In the genomic region with DNA sequence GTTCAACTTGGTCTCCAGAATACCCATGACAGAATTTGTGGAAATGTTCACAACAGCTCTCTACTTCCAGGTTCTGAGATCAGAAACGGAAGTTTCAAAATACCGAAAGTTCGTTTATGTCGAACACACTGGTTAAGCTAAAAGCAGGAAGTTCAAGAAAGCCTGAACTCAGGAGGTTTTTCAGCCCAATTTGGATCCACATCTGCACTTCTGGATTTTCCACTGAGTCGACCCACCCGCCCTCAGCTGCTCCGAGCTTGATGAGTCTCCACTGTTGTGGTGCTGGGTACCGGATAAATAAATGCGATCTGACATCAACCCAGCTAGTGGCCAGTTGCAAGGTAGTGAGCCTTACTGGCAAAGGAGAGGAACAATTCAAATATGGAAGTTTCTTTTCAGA, we compare ENCODE assay signal across 11 mouse cellular contexts. TPM values are rescaled to one million over a fixed set of nuclear protein-coding genes. Genes with fewer than 3 reads are reported as not detected.
DNase-seq lines count a peak whose midpoint lies in the region; ATAC-seq and TF ChIP-seq lines count a peak whose summit lies in the region.
"Had no signal": no experiment of that assay in that cellular context is flagged by ENCODE, and none has a peak within 500 bp of the region (broad histone marks: within the 10 kb centered on the region; RNA-seq: fewer than 3 reads in every experiment).

No protein-coding gene starts in this region.

- peak overlapping the region; percentile 22; the same call in 1 of the 2 replicates for H3K27ac ChIP-seq in embryonic facial prominence, embryonic 14.5 days (replicated peaks; ENCODE audit: low read depth, low read length)
- no peak overlapping the region for H3K27ac ChIP-seq in hindbrain, postnatal 0 days
- no peak overlapping the region for H3K27ac ChIP-seq in midbrain, embryonic 10.5 days (replicated peaks)

- H3K27me3 ChIP-seq in embryonic facial prominence, embryonic 14.5 days (replicated peaks; ENCODE audit: control insufficient read depth, insufficient read depth, low read length) = no peaks in the 10 kb centered on the region
- H3K27me3 ChIP-seq in hindbrain, postnatal 0 days (ENCODE audit: insufficient read depth, low read length) = no peaks in the 10 kb centered on the region
- no peaks in the 10 kb centered on the region for H3K27me3 ChIP-seq in midbrain, embryonic 10.5 days (ENCODE audit: low read depth, poor library complexity, severe bottlenecking)
- H3K27me3 ChIP-seq: Patski had no signal

- H3K4me1 ChIP-seq in embryonic facial prominence, embryonic 14.5 days (ENCODE audit: control insufficient read depth, insufficient read depth, low read length) = peaks cover 36% of the 10 kb centered on the region
- no peaks in the 10 kb centered on the region for H3K4me1 ChIP-seq in hindbrain, postnatal 0 days (ENCODE audit: insufficient read depth, low read length)
- peaks cover 26% of the 10 kb centered on the region for H3K4me1 ChIP-seq in midbrain, embryonic 10.5 days

- WGBS in embryonic facial prominence, embryonic 14.5 days = 67% methylated on average over 9 of the region's 9 CpGs
- WGBS in hindbrain, postnatal 0 days = 77% methylated on average over 9 of the region's 9 CpGs
- 83% methylated on average over 9 of the region's 9 CpGs for WGBS in midbrain, embryonic 10.5 days

- no peak for TF ChIP-seq CTCF in hindbrain, postnatal 0 days (IDR thresholded peaks at IDR 0.05; ENCODE audit: low read depth)

- no peak overlapping the region for H3K4me3 ChIP-seq in embryonic facial prominence, embryonic 14.5 days (ENCODE audit: low read depth, low read length)
- no peak overlapping the region for H3K4me3 ChIP-seq in hindbrain, postnatal 0 days (ENCODE audit: low read length)
- H3K4me3 ChIP-seq in midbrain, embryonic 10.5 days = no peak overlapping the region

- no peak overlapping the region for H3K9ac ChIP-seq in embryonic facial prominence, embryonic 14.5 days (ENCODE audit: low read depth, low read length)
- no peak overlapping the region for H3K9ac ChIP-seq in hindbrain, postnatal 0 days (replicated peaks; ENCODE audit: low read length)

- no peaks in the 10 kb centered on the region for H3K9me3 ChIP-seq in embryonic facial prominence, embryonic 14.5 days (ENCODE audit: control insufficient read depth, low read length)
- H3K9me3 ChIP-seq in hindbrain, postnatal 0 days (ENCODE audit: low read length) = no peaks in the 10 kb centered on the region
- no peaks in the 10 kb centered on the region for H3K9me3 ChIP-seq in midbrain, embryonic 10.5 days (replicated peaks)

- ATAC-seq in embryonic facial prominence, embryonic 14.5 days (ENCODE audit: low read depth) = no peak
- ATAC-seq in hindbrain, postnatal 0 days = no peak
- ATAC-seq: Patski had no signal

- H3K4me2 ChIP-seq in embryonic facial prominence, embryonic 14.5 days (ENCODE audit: low read depth, low read length) = no peak overlapping the region
- no peak overlapping the region for H3K4me2 ChIP-seq in hindbrain, postnatal 0 days (ENCODE audit: low read depth, low read length)

- DNase-seq in kidney, postnatal 14 days = peak; percentile 39
- DNase-seq in kidney, adult 9 months = no peak
- DNase-seq in CD4-positive helper T cell, adult 2 months (ENCODE audit: low read depth, low spot score) = peak; percentile 53
- DNase-seq in embryonic facial prominence, embryonic 14.5 days (ENCODE audit: low spot score) = peak; percentile 47
- DNase-seq in lung, postnatal 36 days = peak; percentile 47
- no peak for DNase-seq in hindbrain, postnatal 0 days (ENCODE audit: low spot score)
- DNase-seq in Muller cell, postnatal 12 days (ENCODE audit: inconsistent ontology term) = no peak
- no peak for DNase-seq in midbrain, embryonic 10.5 days (ENCODE audit: low spot score)
- DNase-seq: cerebellum, postnatal 36 days; right cerebral cortex, postnatal 25 days had no signal

- H3K36me3 ChIP-seq in embryonic facial prominence, embryonic 14.5 days (ENCODE audit: control insufficient read depth, insufficient read depth, low read length) = no peaks in the 10 kb centered on the region
- no peaks in the 10 kb centered on the region for H3K36me3 ChIP-seq in hindbrain, postnatal 0 days (ENCODE audit: insufficient read depth, low read length)
- H3K36me3 ChIP-seq in midbrain, embryonic 10.5 days = no peaks in the 10 kb centered on the region

RNA-seq across cellular contexts. Expression of a gene that starts 26.0 kb away (rescaled TPM):
- 18.8 and 22.9 TPM in 2 replicates for polyA plus RNA-seq in embryonic facial prominence, embryonic 14.5 days (2014; fragmentation: Nextera tagmentation; extraction: Ambion mirVana)
- 6.9 and 10.8 TPM in 2 replicates for total RNA-seq in hindbrain, postnatal 0 days (2014; rRNA removed)
- polyA plus RNA-seq in hindbrain, postnatal 0 days (2015; fragmentation: Nextera tagmentation; extraction: Ambion mirVana) = 5.6 and 6.7 TPM in 2 replicates
- 13.9 and 17.6 TPM in 2 replicates for polyA plus RNA-seq in midbrain, embryonic 10.5 days (2016; fragmentation: Nextera tagmentation; extraction: Ambion mirVana)

Comparison
In these comparisons a context has a peak if more than half of its experiments do, and no peak if none do; other contexts are left out.
1. DNase-seq: peak in kidney, postnatal 14 days (single experiment), CD4-positive helper T cell, adult 2 months (single experiment), embryonic facial prominence, embryonic 14.5 days (single experiment) and lung, postnatal 36 days (single experiment); none in kidney, adult 9 months (single experiment), hindbrain, postnatal 0 days (single experiment), Muller cell, postnatal 12 days (single experiment) and midbrain, embryonic 10.5 days (single experiment).